9 mouse cellular contexts compared by ENCODE assay signal in genomic region chr3:80803211-80803610, GRCm38 (mm10). TPM values are rescaled to one million over a fixed set of nuclear protein-coding genes. Genes with fewer than 3 reads are reported as not detected.
A peak's percentile ranks its signal among the peaks of the same experiment; 100 is the strongest.
DNase-seq lines count a peak whose midpoint lies in the region; ATAC-seq and TF ChIP-seq lines count a peak whose summit lies in the region.
"Had no signal": no experiment of that assay in that cellular context is flagged by ENCODE, and none has a peak within 500 bp of the region (broad histone marks: within the 10 kb centered on the region; RNA-seq: fewer than 3 reads in every experiment).

No protein-coding gene starts in this region.

- peaks cover 17% of the 10 kb centered on the region for H3K4me1 ChIP-seq in embryonic facial prominence, embryonic 13.5 days
- peaks cover 15% of the 10 kb centered on the region for H3K4me1 ChIP-seq in hindbrain, embryonic 14.5 days (replicated peaks; ENCODE audit: control insufficient read depth, insufficient read depth, low read length)
- peaks cover 6% of the 10 kb centered on the region; the same call in 1 of the 2 replicates for H3K4me1 ChIP-seq in neural tube, embryonic 12.5 days
- H3K4me1 ChIP-seq: liver, embryonic 13.5 days had no signal

- intact Hi-C loops in left cerebral cortex, adult 2 months (cut with DNase I), result loop anchor here (2.0 to 10.0 kb wide), 9 partner anchors 76 to 1124 kb away; partner anchors contain the start of genes Glrb, Pdgfc and Tmem144
- intact Hi-C loops in heart, postnatal 36 days (cut with DNase I), result loop anchor here (2.0 kb wide), 1 partner anchor 724 kb away; no protein-coding TSS in a partner anchor
- intact Hi-C loops in heart, postnatal 25 days (cut with DNase I), result no loop called here

- H3K27me3 ChIP-seq in embryonic facial prominence, embryonic 13.5 days, result peaks cover 35% of the 10 kb centered on the region
- no peaks in the 10 kb centered on the region for H3K27me3 ChIP-seq in hindbrain, embryonic 14.5 days (ENCODE audit: control insufficient read depth, insufficient read depth, low read length)
- H3K27me3 ChIP-seq in neural tube, embryonic 12.5 days (replicated peaks), result no peaks in the 10 kb centered on the region

- H3K36me3 ChIP-seq in embryonic facial prominence, embryonic 13.5 days, result no peaks in the 10 kb centered on the region
- no peaks in the 10 kb centered on the region for H3K36me3 ChIP-seq in hindbrain, embryonic 14.5 days (replicated peaks; ENCODE audit: control insufficient read depth, insufficient read depth)
- H3K36me3 ChIP-seq in neural tube, embryonic 12.5 days, result no peaks in the 10 kb centered on the region
- H3K36me3 ChIP-seq: liver, embryonic 13.5 days had no signal

- no peak for DNase-seq in left cerebral cortex, adult 2 months (ENCODE audit: extremely low spot score in 1 of 2, low spot score in 2 of 2)
- no peak for DNase-seq in left cerebral cortex, adult 9 months (ENCODE audit: low spot score in 2 of 2)
- DNase-seq in hindbrain, embryonic 14.5 days (ENCODE audit: low spot score), result peak; percentile 58
- no peak for DNase-seq in heart, postnatal 36 days
- DNase-seq in heart, postnatal 25 days (ENCODE audit: low spot score), result no peak

- peak overlapping the region; percentile 86 for H3K4me3 ChIP-seq in left cerebral cortex, adult 2 months
- H3K4me3 ChIP-seq in embryonic facial prominence, embryonic 13.5 days, result 0 out of 2 replicates have a peak overlapping the region, but pooled peaks have one; percentile 47
- H3K4me3 ChIP-seq in hindbrain, embryonic 14.5 days (replicated peaks; ENCODE audit: low read length), result peak overlapping the region; percentile 73
- peak overlapping the region; percentile 56 for H3K4me3 ChIP-seq in neural tube, embryonic 12.5 days

- no peak for TF ChIP-seq CTCF in left cerebral cortex, adult 2 months (IDR thresholded peaks at IDR 0.05)

- peak overlapping the region; percentile 93 for H3K27ac ChIP-seq in left cerebral cortex, adult 2 months
- H3K27ac ChIP-seq in embryonic facial prominence, embryonic 13.5 days, result no peak overlapping the region
- peak overlapping the region; percentile 95 for H3K27ac ChIP-seq in hindbrain, embryonic 14.5 days
- peak overlapping the region; percentile 57; the same call in 1 of the 2 replicates for H3K27ac ChIP-seq in neural tube, embryonic 12.5 days
- H3K27ac ChIP-seq: liver, embryonic 13.5 days had no signal

- peak overlapping the region; percentile 88 for H3K4me2 ChIP-seq in embryonic facial prominence, embryonic 13.5 days
- peak overlapping the region; percentile 64 for H3K4me2 ChIP-seq in hindbrain, embryonic 14.5 days (replicated peaks)
- H3K4me2 ChIP-seq in neural tube, embryonic 12.5 days (replicated peaks), result peak overlapping the region; percentile 79

- ATAC-seq in embryonic facial prominence, embryonic 13.5 days (ENCODE audit: insufficient number of reproducible peaks, insufficient read depth, low FRiP score, low TSS enrichment, low read depth), result no peak
- no peak for ATAC-seq in hindbrain, embryonic 14.5 days (ENCODE audit: low FRiP score)
- no peak for ATAC-seq in neural tube, embryonic 12.5 days (ENCODE audit: low FRiP score, low read depth)
- no peak for ATAC-seq in erythroblast, adult 5-6 weeks (replicated peaks; ENCODE audit: low FRiP score, poor library complexity, severe bottlenecking)

- H3K9me3 ChIP-seq in embryonic facial prominence, embryonic 13.5 days, result no peaks in the 10 kb centered on the region
- no peaks in the 10 kb centered on the region for H3K9me3 ChIP-seq in hindbrain, embryonic 14.5 days (ENCODE audit: control insufficient read depth, low read length)
- H3K9me3 ChIP-seq in neural tube, embryonic 12.5 days, result no peaks in the 10 kb centered on the region
- H3K9me3 ChIP-seq: liver, embryonic 13.5 days had no signal

- WGBS in embryonic facial prominence, embryonic 13.5 days, result 58% methylated on average over 8 of the region's 8 CpGs
- WGBS in hindbrain, embryonic 14.5 days, result 38% methylated on average over 8 of the region's 8 CpGs
- 50% methylated on average over 8 of the region's 8 CpGs for WGBS in neural tube, embryonic 12.5 days

- H3K9ac ChIP-seq in embryonic facial prominence, embryonic 13.5 days, result no peak overlapping the region
- H3K9ac ChIP-seq in hindbrain, embryonic 14.5 days, result peak overlapping the region; percentile 88
- peak overlapping the region; percentile 73 for H3K9ac ChIP-seq in neural tube, embryonic 12.5 days
- H3K9ac ChIP-seq: liver, embryonic 13.5 days had no signal

RNA-seq across cellular contexts. Expression of gene Gria2, which starts 0.6 kb away (rescaled TPM):
- total RNA-seq in left cerebral cortex, adult 2 months (2021), result 100 to 1,000 TPM; 535 to 547 TPM
- 3.7 and 3.8 TPM in 2 replicates for polyA plus RNA-seq in embryonic facial prominence, embryonic 13.5 days (2015; fragmentation: Nextera tagmentation; extraction: Ambion mirVana)
- polyA plus RNA-seq in hindbrain, embryonic 14.5 days (2014; fragmentation: Nextera tagmentation; extraction: Ambion mirVana), result 165 and 186 TPM in 2 replicates
- polyA plus RNA-seq in neural tube, embryonic 12.5 days (2016; fragmentation: Nextera tagmentation; extraction: Ambion mirVana), result 49.4 and 50.0 TPM in 2 replicates
- under 1 TPM in 1 of 2 experiments, not detected in 1; 0.06 TPM for total RNA-seq in heart, postnatal 36 days (2021)
- total RNA-seq in erythroblast, adult 5-6 weeks (2015; ENCODE audit: low replicate concordance), result not detected in 2 replicates
- not detected in 2 replicates for total RNA-seq in erythroblast, adult 5-6 weeks (2017; ENCODE audit: low replicate concordance)
- total RNA-seq in heart, postnatal 25 days (2021), result not detected

Comparison
In these comparisons a context has a peak if more than half of its experiments do, and no peak if none do; other contexts are left out.
1. RNA of gene Gria2, which starts 0.6 kb away (total RNA-seq): 535 to 547 TPM in left cerebral cortex, adult 2 months; 0.06 TPM in heart, postnatal 36 days, not detected in heart, postnatal 25 days and not detected in erythroblast, adult 5-6 weeks; every median in the first group is over 100 times any median in the second.
2. Peak in every context shown above with its lines, with median percentiles within 50 percentile points of each other: H3K4me3 ChIP-seq and H3K4me2 ChIP-seq.